In genomic region chr14:55338010-55338409, GRCm38 (mm10) we compare ENCODE assay signal across 8 mouse cellular contexts.
DNase-seq lines count a peak whose midpoint lies in the region; ATAC-seq and TF ChIP-seq lines count a peak whose summit lies in the region.

No protein-coding gene starts in this region.

- no peak overlapping the region for H3K27ac ChIP-seq in liver, postnatal 0 days (ENCODE audit: low read depth)
- H3K27ac ChIP-seq in intestine, embryonic 16.5 days (ENCODE audit: low read length) = no peak overlapping the region

- H3K9me3 ChIP-seq in liver, postnatal 0 days (ENCODE audit: low read length) = no peaks in the 10 kb centered on the region
- H3K9me3 ChIP-seq in intestine, embryonic 16.5 days (ENCODE audit: control insufficient read depth, low read length) = no peaks in the 10 kb centered on the region

- no peak for TF ChIP-seq CTCF in liver, postnatal 0 days (IDR thresholded peaks at IDR 0.05; ENCODE audit: low read depth)

- H3K36me3 ChIP-seq in liver, postnatal 0 days (replicated peaks; ENCODE audit: insufficient read depth, low read length) = no peaks in the 10 kb centered on the region
- no peaks in the 10 kb centered on the region for H3K36me3 ChIP-seq in intestine, embryonic 16.5 days (ENCODE audit: control insufficient read depth, insufficient read depth, low read length)

- TF ChIP-seq EP300 in liver, postnatal 0 days (IDR thresholded peaks at IDR 0.05; ENCODE audit: low read depth) = no peak

- ATAC-seq in liver, postnatal 0 days = no peak
- ATAC-seq in megakaryocyte progenitor cell, adult 5-6 weeks (replicated peaks; ENCODE audit: poor library complexity) = peak; percentile 79
- no peak for ATAC-seq in intestine, embryonic 16.5 days

- no peaks in the 10 kb centered on the region for H3K4me1 ChIP-seq in liver, postnatal 0 days (ENCODE audit: insufficient read depth)
- H3K4me1 ChIP-seq in intestine, embryonic 16.5 days (ENCODE audit: control insufficient read depth, insufficient read depth, low read length) = 0 out of 2 replicates have a peak, but pooled peaks cover 2% of the 10 kb centered on the region

- DNase-seq in embryo, embryonic 10 days (ENCODE audit: low spot score) = peak; percentile 3
- DNase-seq in embryo, embryonic 9.5 days (ENCODE audit: extremely low spot score) = no peak
- peak; percentile 13 for DNase-seq in liver
- DNase-seq in liver, postnatal 0 days = no peak
- peak; percentile 47 to 67 for DNase-seq in cerebellum, postnatal 25 days
- no peak for DNase-seq in right cerebral cortex, adult 18-20 months

- no peak overlapping the region for H3K4me2 ChIP-seq in liver, postnatal 0 days (ENCODE audit: low read depth, low read length)
- no peak overlapping the region for H3K4me2 ChIP-seq in intestine, embryonic 16.5 days (ENCODE audit: low read depth, low read length)

- WGBS in liver, postnatal 0 days (ENCODE audit: insufficient replicate concordance) = 30% methylated on average over 9 of the region's 9 CpGs
- WGBS in intestine, embryonic 16.5 days = 66% methylated on average over 9 of the region's 9 CpGs

- no peak overlapping the region for H3K4me3 ChIP-seq in liver, postnatal 0 days (ENCODE audit: low read depth, low read length)
- no peak overlapping the region for H3K4me3 ChIP-seq in intestine, embryonic 16.5 days (ENCODE audit: low read length)

- no peaks in the 10 kb centered on the region for H3K27me3 ChIP-seq in liver, postnatal 0 days (ENCODE audit: insufficient read depth, low read length)
- H3K27me3 ChIP-seq in intestine, embryonic 16.5 days (replicated peaks; ENCODE audit: control insufficient read depth, insufficient read depth, low read length) = no peaks in the 10 kb centered on the region

- H3K9ac ChIP-seq in liver, postnatal 0 days (replicated peaks) = no peak overlapping the region
- no peak overlapping the region for H3K9ac ChIP-seq in intestine, embryonic 16.5 days (ENCODE audit: low read depth, low read length)

Comparison
In these comparisons a context has a peak if more than half of its experiments do, and no peak if none do; other contexts are left out.
1. DNase-seq: peak in embryo, embryonic 10 days (single experiment), liver (single experiment) and cerebellum, postnatal 25 days (2 of 2); none in embryo, embryonic 9.5 days (single experiment), liver, postnatal 0 days (single experiment) and right cerebral cortex, adult 18-20 months (single experiment).